ENCODE assay signal across 23 mouse cellular contexts in the genomic region with DNA sequence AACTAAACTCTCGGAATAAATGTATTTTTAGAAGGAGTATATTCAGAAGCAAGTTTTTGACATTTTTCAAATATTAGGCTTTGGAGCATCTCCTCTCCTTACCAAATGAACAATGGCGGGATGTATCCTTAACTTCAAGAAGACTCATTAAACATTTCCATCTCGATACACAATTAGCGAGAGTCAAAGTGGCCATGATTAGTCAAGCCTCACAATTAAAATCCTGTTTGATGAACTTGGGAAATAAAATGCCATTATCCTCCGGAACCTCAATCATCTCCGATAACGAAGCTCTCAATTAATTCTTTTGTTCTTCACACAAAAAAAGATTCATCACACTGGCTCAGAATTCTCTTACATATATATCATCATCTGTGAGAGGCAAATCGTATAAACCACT.
DNase-seq lines count a peak whose midpoint lies in the region; ATAC-seq lines count a peak whose summit lies in the region.
"Had no signal": no experiment of that assay in that cellular context is flagged by ENCODE, and none has a peak within 500 bp of the region (broad histone marks: within the 10 kb centered on the region; RNA-seq: fewer than 3 reads in every experiment).

No protein-coding gene starts in this region.

- ATAC-seq in forebrain, embryonic 14.5 days: no peak
- ATAC-seq in hindbrain, embryonic 16.5 days: no peak
- ATAC-seq: activated CD4-positive, CD25-positive, alpha-beta regulatory T cell, adult 4 months; CD4-positive, CD25-positive, alpha-beta regulatory T cell, adult 4 months; Patski had no signal

- no peaks in the 10 kb centered on the region for H3K27me3 ChIP-seq in forebrain, embryonic 14.5 days (replicated peaks; ENCODE audit: control insufficient read depth, insufficient read depth, low read length)
- no peaks in the 10 kb centered on the region for H3K27me3 ChIP-seq in forebrain, embryonic 10.5 days (ENCODE audit: poor library complexity, severe bottlenecking)
- H3K27me3 ChIP-seq in hindbrain, embryonic 16.5 days (replicated peaks; ENCODE audit: control insufficient read depth, insufficient read depth, low read length): no peaks in the 10 kb centered on the region
- H3K27me3 ChIP-seq: CH12.LX had no signal

- DNase-seq in forebrain, embryonic 14.5 days (ENCODE audit: low spot score): peak; percentile 32
- no peak for DNase-seq in forebrain, embryonic 10.5 days (ENCODE audit: extremely low spot score, low spot score)
- DNase-seq in Muller cell, postnatal 12 days (ENCODE audit: inconsistent ontology term): peak; percentile 95
- DNase-seq in retina, embryonic 14.5 days (ENCODE audit: low spot score): peak; percentile 74
- DNase-seq in retina, postnatal 1 day: peak; percentile 94
- no peak for DNase-seq in cerebellum, adult 11-12 months
- DNase-seq in layer of hippocampus, adult 9-10 months (ENCODE audit: low spot score): no peak
- DNase-seq: adrenal gland, adult 2 months; adrenal gland, adult 8-10 months; adrenal gland, postnatal 10 days; adrenal gland, postnatal 14 days; adrenal gland, postnatal 25 days; adrenal gland, postnatal 36 days; B cell, adult 2 months; cerebellum, adult 11 months; cerebellum, adult 18-20 months; cerebellum, adult 2 months had no signal

- 49% methylated on average over 8 of the region's 8 CpGs for WGBS in forebrain, embryonic 14.5 days
- 87% methylated on average over 8 of the region's 8 CpGs for WGBS in forebrain, embryonic 10.5 days
- 78% methylated on average over 8 of the region's 8 CpGs for WGBS in hindbrain, embryonic 16.5 days

- H3K27ac ChIP-seq in forebrain, embryonic 14.5 days (ENCODE audit: low read depth, low read length): no peak overlapping the region
- H3K27ac ChIP-seq in forebrain, embryonic 10.5 days: no peak overlapping the region
- H3K27ac ChIP-seq in hindbrain, embryonic 16.5 days (ENCODE audit: low read depth, low read length): no peak overlapping the region

- peaks cover 7% of the 10 kb centered on the region for H3K4me1 ChIP-seq in forebrain, embryonic 14.5 days (ENCODE audit: control insufficient read depth, insufficient read depth, low read length)
- H3K4me1 ChIP-seq in forebrain, embryonic 10.5 days: peaks cover 6% of the 10 kb centered on the region; the same call in 1 of the 2 replicates
- peaks cover 2% of the 10 kb centered on the region; the same call in 1 of the 2 replicates for H3K4me1 ChIP-seq in hindbrain, embryonic 16.5 days (ENCODE audit: control insufficient read depth, insufficient read depth, low read depth, low read length)

- H3K9ac ChIP-seq in forebrain, embryonic 14.5 days (ENCODE audit: low read length): no peak overlapping the region
- no peak overlapping the region for H3K9ac ChIP-seq in hindbrain, embryonic 16.5 days (ENCODE audit: low read depth, low read length)

- no peaks in the 10 kb centered on the region for H3K9me3 ChIP-seq in forebrain, embryonic 14.5 days (replicated peaks; ENCODE audit: control insufficient read depth, low read length)
- H3K9me3 ChIP-seq in forebrain, embryonic 10.5 days: no peaks in the 10 kb centered on the region
- H3K9me3 ChIP-seq in hindbrain, embryonic 16.5 days (ENCODE audit: control insufficient read depth, low read length): no peaks in the 10 kb centered on the region

- no peaks in the 10 kb centered on the region for H3K36me3 ChIP-seq in forebrain, embryonic 14.5 days (ENCODE audit: control insufficient read depth, insufficient read depth, low read length)
- H3K36me3 ChIP-seq in forebrain, embryonic 10.5 days (replicated peaks): no peaks in the 10 kb centered on the region
- no peaks in the 10 kb centered on the region for H3K36me3 ChIP-seq in hindbrain, embryonic 16.5 days (ENCODE audit: control insufficient read depth, insufficient read depth, low read length)
- H3K36me3 ChIP-seq: G1E had no signal

- no peak overlapping the region for H3K4me2 ChIP-seq in forebrain, embryonic 14.5 days (ENCODE audit: low read length)
- H3K4me2 ChIP-seq in hindbrain, embryonic 16.5 days (ENCODE audit: low read length): no peak overlapping the region

- H3K4me3 ChIP-seq in forebrain, embryonic 14.5 days (ENCODE audit: low read depth, low read length): no peak overlapping the region
- no peak overlapping the region for H3K4me3 ChIP-seq in forebrain, embryonic 10.5 days
- no peak overlapping the region for H3K4me3 ChIP-seq in hindbrain, embryonic 16.5 days (ENCODE audit: low read length)

Comparison
In these comparisons a context has a peak if more than half of its experiments do, and no peak if none do; other contexts are left out.
1. DNase-seq: peak in forebrain, embryonic 14.5 days (single experiment), Muller cell, postnatal 12 days (single experiment), retina, embryonic 14.5 days (single experiment) and retina, postnatal 1 day (single experiment); none in forebrain, embryonic 10.5 days (single experiment), cerebellum, adult 11-12 months (single experiment) and layer of hippocampus, adult 9-10 months (single experiment).